Mouse (Mus musculus): ENCODE data around the gene Slc44a3. TPM values are rescaled to one million over a fixed set of nuclear protein-coding genes. Genes with fewer than 3 reads are reported as not detected.

Slc44a3 gene
- total RNA-seq, 1 experiment, result 2.3 TPM

DNA sequence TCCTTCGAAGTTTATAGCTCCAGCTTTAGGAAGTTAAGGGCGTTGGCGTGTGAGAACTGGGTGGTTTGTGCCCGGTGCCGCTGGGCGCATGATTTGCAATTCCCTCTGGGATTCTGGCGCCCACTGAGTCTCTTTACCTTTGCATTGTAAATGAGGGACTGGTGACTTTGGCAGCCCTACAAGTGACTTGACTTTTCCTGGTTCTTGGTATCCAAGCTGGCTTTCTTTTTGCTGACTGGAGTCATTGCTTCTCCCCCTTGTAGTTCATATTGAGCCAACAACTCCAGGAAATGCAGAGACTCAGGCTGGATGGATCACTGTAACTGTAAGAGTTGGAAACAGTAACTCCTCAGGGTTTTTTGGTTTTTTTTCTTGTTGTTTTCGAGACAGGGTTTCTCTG, 104.0 kb downstream of the Slc44a3 start:
- peaks cover 13 to 16% of the 10 kb centered on the region in 2 experiments for H3K4me1 ChIP-seq (ENCODE audit: control insufficient read depth in 2 of 2, insufficient read depth in 2 of 2, low read length in 2 of 2, poor library complexity in 1 of 2)
- peak overlapping the region; percentile 57; the same call in 1 of the 2 replicates for H3K27ac ChIP-seq (ENCODE audit: insufficient read depth, low read depth, low read length, poor library complexity, severe bottlenecking)
- H3K36me3 ChIP-seq (ENCODE audit: control insufficient read depth, insufficient read depth, low read length, poor library complexity, severe bottlenecking), result no peaks in the 10 kb centered on the region
- H3K9ac ChIP-seq (ENCODE audit: insufficient read depth, low read depth, low read length, poor library complexity, severe bottlenecking), result peak overlapping the region; percentile 61
- H3K4me3 ChIP-seq (ENCODE audit: insufficient read depth in 1 of 2, low read depth in 1 of 2, low read length in 2 of 2, poor library complexity in 1 of 2, severe bottlenecking in 1 of 2), result peak overlapping the region; percentile 88 to 89
- TF ChIP-seq MAFK (IDR thresholded peaks at IDR 0.05; ENCODE audit: insufficient read depth, low read depth, low read length) (no peak), HCFC1 (IDR thresholded peaks at IDR 0.05; ENCODE audit: borderline replicate concordance, insufficient read depth, low read length) (no peak), CHD2 (IDR thresholded peaks at IDR 0.05; ENCODE audit: low read depth, low read length) (no peak), ZC3H11A (IDR thresholded peaks at IDR 0.05; ENCODE audit: borderline replicate concordance, low read depth, low read length) (no peak), ZNF384 (IDR thresholded peaks at IDR 0.05; ENCODE audit: low read depth, low read length) (no peak)
- in situ Hi-C loops (cut with MboI; ENCODE audit: low sequenced_read_pairs in 2 of 2, unreplicated experiment in 2 of 2), result no loop called here
- DNase-seq (ENCODE audit: low read depth, low spot score), result no peak
- no peaks in the 10 kb centered on the region for H3K9me3 ChIP-seq (ENCODE audit: control insufficient read depth, insufficient read depth, low read depth, low read length)

DNA sequence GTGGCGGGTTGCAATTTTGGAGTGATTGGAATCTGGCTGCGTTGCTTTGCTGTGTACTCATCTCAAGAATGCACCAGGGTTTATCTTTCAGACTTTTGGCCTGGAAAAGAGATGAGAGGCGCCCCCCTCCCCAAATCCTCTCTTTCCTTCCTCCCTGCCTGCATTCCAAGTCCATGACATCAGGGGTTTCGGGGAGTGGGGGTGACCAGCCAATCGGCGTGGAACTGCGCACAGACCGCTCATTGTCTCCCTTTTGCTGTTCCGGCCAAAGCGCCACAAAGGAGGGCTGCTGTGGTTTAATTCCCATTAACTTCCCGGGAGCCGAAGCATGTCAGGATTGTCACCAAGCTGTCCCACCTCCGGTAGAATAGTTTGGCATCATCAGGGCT, 104.7 kb downstream of the Slc44a3 start:
- no peak for TF ChIP-seq ZC3H11A (IDR thresholded peaks at IDR 0.05; ENCODE audit: borderline replicate concordance, low read depth, low read length)
- no peak for TF ChIP-seq MAFK (IDR thresholded peaks at IDR 0.05; ENCODE audit: insufficient read depth, low read depth, low read length)
- no peak for TF ChIP-seq ZNF384 (IDR thresholded peaks at IDR 0.05; ENCODE audit: low read depth, low read length)
- TF ChIP-seq HCFC1 (IDR thresholded peaks at IDR 0.05; ENCODE audit: borderline replicate concordance, insufficient read depth, low read length), result no peak
- TF ChIP-seq CHD2 (IDR thresholded peaks at IDR 0.05; ENCODE audit: low read depth, low read length), result no peak
- Histone ChIP-seq H3K9me3 (ENCODE audit: control insufficient read depth, insufficient read depth, low read depth, low read length) (no peaks in the 10 kb centered on the region), H3K4me1 (ENCODE audit: control insufficient read depth in 2 of 2, insufficient read depth in 2 of 2, low read length in 2 of 2, poor library complexity in 1 of 2) (peaks cover 11 to 14% of the 10 kb centered on the region in 2 experiments; a peak in 3 of 4 replicates), H3K27ac (ENCODE audit: insufficient read depth, low read depth, low read length, poor library complexity, severe bottlenecking) (peak overlapping the region; percentile 86), H3K36me3 (ENCODE audit: control insufficient read depth, insufficient read depth, low read length, poor library complexity, severe bottlenecking) (no peaks in the 10 kb centered on the region), H3K9ac (ENCODE audit: insufficient read depth, low read depth, low read length, poor library complexity, severe bottlenecking) (peak overlapping the region; percentile 91), H3K4me3 (ENCODE audit: insufficient read depth in 1 of 2, low read depth in 1 of 2, low read length in 2 of 2, poor library complexity in 1 of 2, severe bottlenecking in 1 of 2) (peak overlapping the region; percentile 88 to 89)
- in situ Hi-C loops (cut with MboI; ENCODE audit: low sequenced_read_pairs in 2 of 2, unreplicated experiment in 2 of 2), result no loop called here
- peak; percentile 62 for DNase-seq (ENCODE audit: low read depth, low spot score)

DNA sequence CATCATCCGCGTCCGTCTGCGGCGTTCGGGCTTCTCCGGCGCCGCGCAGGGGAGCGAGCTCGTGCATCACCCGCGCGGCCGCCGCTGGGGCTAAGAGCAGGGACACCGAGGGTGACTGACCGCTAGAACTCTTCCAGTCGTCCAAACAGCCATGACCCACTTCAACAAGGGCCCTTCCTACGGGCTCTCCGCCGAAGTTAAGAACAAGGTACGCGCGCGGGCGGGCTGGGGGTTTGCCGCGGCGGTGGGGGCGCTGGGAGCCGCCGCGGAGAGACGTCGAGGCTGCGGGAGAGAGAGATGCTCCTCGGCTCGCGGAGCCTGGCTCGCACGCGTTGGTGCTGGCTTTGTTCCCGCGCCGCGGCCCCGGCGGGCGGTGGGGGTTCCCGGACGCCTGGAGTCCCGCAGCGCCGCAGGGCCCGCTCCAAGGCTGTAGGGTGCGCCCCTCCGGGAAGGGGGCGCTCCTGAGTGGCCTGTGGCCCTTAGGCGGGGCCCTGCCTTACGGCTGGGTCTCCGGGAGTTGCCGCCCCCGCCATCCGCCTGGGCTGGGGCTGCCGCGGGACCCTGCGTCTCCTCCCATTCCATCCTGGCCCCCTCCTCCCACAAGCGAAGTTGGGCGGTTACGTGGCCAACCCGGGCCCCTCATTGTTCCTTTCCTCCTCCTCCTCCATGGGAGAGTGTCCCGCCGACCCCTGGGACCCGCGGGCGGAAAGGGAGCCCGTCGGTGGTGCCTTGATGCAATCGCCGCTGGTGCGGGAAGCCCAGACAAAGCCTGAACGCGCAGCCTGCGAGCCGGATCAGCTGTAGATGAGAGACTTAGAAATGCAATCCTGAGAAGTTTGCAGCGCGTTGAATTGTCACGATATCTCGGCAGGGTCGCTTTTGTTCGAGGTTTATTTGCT, 105.3 kb downstream of the Slc44a3 start:
- H3K27ac ChIP-seq (ENCODE audit: insufficient read depth, low read depth, low read length, poor library complexity, severe bottlenecking), result peak overlapping the region; percentile 86
- no peak for TF ChIP-seq MAFK (IDR thresholded peaks at IDR 0.05; ENCODE audit: insufficient read depth, low read depth, low read length)
- no peak for TF ChIP-seq ZC3H11A (IDR thresholded peaks at IDR 0.05; ENCODE audit: borderline replicate concordance, low read depth, low read length)
- no peak for TF ChIP-seq CHD2 (IDR thresholded peaks at IDR 0.05; ENCODE audit: low read depth, low read length)
- TF ChIP-seq ZNF384 (IDR thresholded peaks at IDR 0.05; ENCODE audit: low read depth, low read length), result no peak
- TF ChIP-seq HCFC1 (IDR thresholded peaks at IDR 0.05; ENCODE audit: borderline replicate concordance, insufficient read depth, low read length), result no peak
- H3K4me1 ChIP-seq (ENCODE audit: control insufficient read depth in 2 of 2, insufficient read depth in 2 of 2, low read length in 2 of 2, poor library complexity in 1 of 2), result peaks cover 10 to 11% of the 10 kb centered on the region in 2 experiments; a peak in 3 of 4 replicates
- DNase-seq (ENCODE audit: low read depth, low spot score), result peak; percentile 54
- H3K9ac ChIP-seq (ENCODE audit: insufficient read depth, low read depth, low read length, poor library complexity, severe bottlenecking), result peak overlapping the region; percentile 91
- in situ Hi-C loops (cut with MboI; ENCODE audit: low sequenced_read_pairs in 2 of 2, unreplicated experiment in 2 of 2), result no loop called here
- H3K4me3 ChIP-seq (ENCODE audit: insufficient read depth in 1 of 2, low read depth in 1 of 2, low read length in 2 of 2, poor library complexity in 1 of 2, severe bottlenecking in 1 of 2), result peak overlapping the region; percentile 88 to 89
- H3K36me3 ChIP-seq (ENCODE audit: control insufficient read depth, insufficient read depth, low read length, poor library complexity, severe bottlenecking), result no peaks in the 10 kb centered on the region
- H3K9me3 ChIP-seq (ENCODE audit: control insufficient read depth, insufficient read depth, low read depth, low read length), result no peaks in the 10 kb centered on the region

DNA sequence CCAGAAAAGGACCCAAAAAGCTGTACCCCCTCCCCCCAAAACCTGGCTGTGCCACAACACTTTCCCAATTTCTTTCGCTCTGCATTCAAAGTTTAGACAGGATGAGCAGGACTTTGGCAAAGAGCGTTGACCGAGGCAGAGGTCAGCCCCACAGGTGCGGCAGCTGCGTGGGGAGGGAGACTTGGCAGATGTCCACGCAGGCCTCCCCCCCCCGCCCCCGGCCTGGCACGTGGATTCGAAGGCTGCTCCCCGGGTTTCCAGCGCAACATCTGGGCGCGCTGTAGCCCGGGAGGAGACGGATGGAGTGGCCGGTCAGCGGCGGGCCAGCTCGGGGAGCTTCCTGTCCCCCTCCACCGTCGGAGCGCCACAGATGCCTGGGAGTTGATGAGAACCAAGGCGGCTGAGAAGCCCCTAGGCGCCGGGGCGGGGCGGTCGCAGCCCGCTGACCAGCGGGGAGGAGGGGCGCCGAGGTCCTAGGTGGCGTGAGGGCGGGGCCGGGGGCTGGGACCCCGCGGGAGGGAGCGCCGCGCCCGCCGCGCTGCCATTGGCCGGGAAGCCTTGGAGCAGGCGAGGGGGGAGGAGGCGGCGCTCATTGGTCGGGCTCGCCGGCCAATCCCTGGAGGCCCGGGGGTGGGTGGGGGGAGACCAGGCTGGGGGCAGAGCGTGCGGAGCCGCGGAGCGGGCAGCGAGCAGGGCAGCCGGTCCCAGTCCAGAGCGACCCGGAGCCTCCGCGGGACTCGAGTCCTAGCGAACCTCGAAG, 106.2 kb downstream of the Slc44a3 start, which contains the start of gene Cnn3:
TSS of gene Cnn3 (plus strand) at position 637 of the 760 bp plus-strand sequence.
- TF ChIP-seq ZC3H11A (IDR thresholded peaks at IDR 0.05; ENCODE audit: borderline replicate concordance, low read depth, low read length) (no peak), MAFK (IDR thresholded peaks at IDR 0.05; ENCODE audit: insufficient read depth, low read depth, low read length) (no peak), HCFC1 (IDR thresholded peaks at IDR 0.05; ENCODE audit: borderline replicate concordance, insufficient read depth, low read length) (0 out of 2 replicates have a peak, but pooled peaks have one; percentile 17), ZNF384 (IDR thresholded peaks at IDR 0.05; ENCODE audit: low read depth, low read length) (no peak), CHD2 (IDR thresholded peaks at IDR 0.05; ENCODE audit: low read depth, low read length) (no peak)
- no peaks in the 10 kb centered on the region for H3K36me3 ChIP-seq (ENCODE audit: control insufficient read depth, insufficient read depth, low read length, poor library complexity, severe bottlenecking)
- peak within 1 kb of the TSS; percentile 91 for H3K9ac ChIP-seq (ENCODE audit: insufficient read depth, low read depth, low read length, poor library complexity, severe bottlenecking)
- peak within 1 kb of the TSS; percentile 86 for H3K27ac ChIP-seq (ENCODE audit: insufficient read depth, low read depth, low read length, poor library complexity, severe bottlenecking)
- H3K4me3 ChIP-seq (ENCODE audit: insufficient read depth in 1 of 2, low read depth in 1 of 2, low read length in 2 of 2, poor library complexity in 1 of 2, severe bottlenecking in 1 of 2), result peak within 1 kb of the TSS; percentile 88 to 89
- in situ Hi-C loops (cut with MboI; ENCODE audit: low sequenced_read_pairs in 2 of 2, unreplicated experiment in 2 of 2), result no loop called here
- H3K9me3 ChIP-seq (ENCODE audit: control insufficient read depth, insufficient read depth, low read depth, low read length), result no peaks in the 10 kb centered on the region
- DNase-seq (ENCODE audit: low read depth, low spot score), result peak; percentile 92
- H3K4me1 ChIP-seq (ENCODE audit: control insufficient read depth in 2 of 2, insufficient read depth in 2 of 2, low read length in 2 of 2, poor library complexity in 1 of 2), result peaks cover 7 to 8% of the 10 kb centered on the region in 2 experiments; a peak in 3 of 4 replicates
